Mouse (Mus musculus): ENCODE data around the gene Rab9. TPM values are rescaled to one million over a fixed set of nuclear protein-coding genes. Genes with fewer than 3 reads are reported as not detected.

Rab9 gene
- total RNA-seq, 2 experiments from 2014 or later, result 50.2 to 77.2 TPM

GRCm38 (mm10) chrX:166454331-166454730 lies 25.3 kb downstream of the Rab9 start:
- ATAC-seq (ENCODE audit: poor library complexity, severe bottlenecking), result no peak

- ATAC-seq (ENCODE audit: poor library complexity, severe bottlenecking), result peak; percentile 77
These were observed 26.1 kb downstream of the Rab9 start for GRCm38 (mm10) chrX:166453532-166453931.

- no peak for ATAC-seq (ENCODE audit: poor library complexity, severe bottlenecking)
These were observed 35.1 kb downstream of the Rab9 start for GRCm38 (mm10) chrX:166444552-166444951.

GRCm38 (mm10) chrX:166440616-166441063 lies 39.0 kb downstream of the Rab9 start, which contains the start of gene Ofd1:
Gene Ofd1 (minus strand): TSS chrX:166440704.
- peak; percentile 97 for ATAC-seq (ENCODE audit: poor library complexity, severe bottlenecking)

GRCm38 (mm10) chrX:166440036-166440615 lies 39.5 kb downstream of the Rab9 start, which contains the start of gene Trappc2:
Gene Trappc2 (plus strand): TSS chrX:166440574.
- peak; percentile 20 for ATAC-seq (ENCODE audit: poor library complexity, severe bottlenecking)

GRCm38 (mm10) chrX:166434812-166435211 lies 44.9 kb downstream of the Rab9 start:
- no peak for ATAC-seq (ENCODE audit: poor library complexity, severe bottlenecking)

GRCm38 (mm10) chrX:166416196-166416595 lies 63.5 kb downstream of the Rab9 start:
- ATAC-seq (ENCODE audit: poor library complexity, severe bottlenecking), result peak; percentile 79

GRCm38 (mm10) chrX:166407865-166408264 lies 71.8 kb downstream of the Rab9 start:
- ATAC-seq (ENCODE audit: poor library complexity, severe bottlenecking), result no peak

Other genes with a start within 250 kb of the Rab9 start
- 0.27 TPM in 1 of 2 replicates, not detected in the other for gene Gpm6b, start 241.0 kb downstream of the Rab9 start, total RNA-seq (2015)
- 0.04 TPM in 1 of 2 replicates, not detected in the other for gene Gpm6b, start 241.0 kb downstream of the Rab9 start, total RNA-seq (2017)
- 23.0 and 26.8 TPM in 2 replicates for gene Trappc2, start 39.3 kb downstream of the Rab9 start, total RNA-seq (2015)
- gene Trappc2, start 39.3 kb downstream of the Rab9 start, total RNA-seq (2017), result 13.4 and 18.7 TPM in 2 replicates
- 5.2 TPM in 2 replicates for gene Ofd1, start 39.2 kb downstream of the Rab9 start, total RNA-seq (2015)
- 9.4 and 10.9 TPM in 2 replicates for gene Ofd1, start 39.2 kb downstream of the Rab9 start, total RNA-seq (2017)
- gene Tceanc, start 38.7 kb upstream of the Rab9 start, total RNA-seq (2015), result 5.9 and 7.8 TPM in 2 replicates
- 6.8 and 11.7 TPM in 2 replicates for gene Tceanc, start 38.7 kb upstream of the Rab9 start, total RNA-seq (2017)
- not detected in 2 replicates for gene Egfl6, start 105.9 kb upstream of the Rab9 start, total RNA-seq (2015)
- not detected in 2 replicates for gene Egfl6, start 105.9 kb upstream of the Rab9 start, total RNA-seq (2017)

Data from megakaryocyte, adult 5-6 weeks (primary cell).